Mouse (Mus musculus): ENCODE results near the gene Fam53b. TPM values are rescaled to one million over a fixed set of nuclear protein-coding genes. Genes with fewer than 3 reads are reported as not detected.
A peak's percentile ranks its signal among the peaks of the same experiment; 100 is the strongest.

The Fam53b gene
- total RNA-seq, 4 experiments from 2014 or later: 57.0 to 68.5 (median 63.4) TPM

- no peak for DNase-seq (ENCODE audit: low spot score in 2 of 2)
Measured at GRCm38 (mm10) chr7:132767233-132767998, 46.3 kb downstream of the Fam53b start.

GRCm38 (mm10) chr7:132766235-132766871 is 47.3 kb downstream of the Fam53b start:
- no peak for DNase-seq (ENCODE audit: low spot score in 2 of 2)

GRCm38 (mm10) chr7:132765629-132766186 is 48.0 kb downstream of the Fam53b start:
- no peak for DNase-seq (ENCODE audit: low spot score in 2 of 2)

- no peak for DNase-seq (ENCODE audit: low spot score in 2 of 2)
Measured at GRCm38 (mm10) chr7:132764896-132765491, 48.7 kb downstream of the Fam53b start.

DNA sequence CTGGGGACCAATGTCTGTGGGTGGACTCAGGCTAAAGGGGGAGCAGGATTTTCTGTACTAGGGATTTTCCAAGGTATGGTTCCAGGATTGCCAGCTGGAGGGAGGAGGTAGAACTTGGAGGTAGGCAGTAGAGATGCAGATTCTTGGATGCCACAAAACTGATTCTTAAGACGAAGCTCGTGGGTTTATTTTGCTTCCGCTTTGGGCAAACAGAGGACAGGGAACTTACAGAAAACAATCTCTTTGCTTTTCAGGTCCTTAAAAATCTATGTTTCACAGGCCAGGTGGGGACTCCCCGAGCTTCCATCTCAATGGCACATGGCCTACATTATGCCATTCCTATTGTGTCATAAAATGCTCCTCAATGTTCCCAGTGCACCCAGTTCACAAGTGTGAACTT is 49.4 kb downstream of the Fam53b start:
- no peak for DNase-seq (ENCODE audit: low spot score in 2 of 2)

DNA sequence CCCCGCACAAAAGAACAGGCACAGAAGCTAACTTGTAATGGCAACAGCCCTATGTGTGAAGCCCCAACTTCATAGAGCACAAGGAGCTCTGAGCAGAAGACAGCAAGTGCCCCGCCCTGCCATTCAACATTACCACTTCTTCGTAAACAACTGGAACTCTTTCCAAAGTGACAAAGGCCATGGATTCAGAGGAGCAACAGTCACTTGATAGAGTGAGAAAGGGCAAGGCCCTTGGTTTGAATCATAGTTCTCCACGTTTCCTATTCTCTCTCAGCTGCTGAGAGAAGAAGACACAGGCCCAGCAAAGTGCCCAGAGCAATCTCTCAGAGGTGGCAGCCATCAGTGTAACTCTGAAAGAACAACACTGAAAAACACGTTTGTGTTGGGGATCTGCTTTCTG is 49.8 kb downstream of the Fam53b start:
- no peak for DNase-seq (ENCODE audit: low spot score in 2 of 2)

DNA sequence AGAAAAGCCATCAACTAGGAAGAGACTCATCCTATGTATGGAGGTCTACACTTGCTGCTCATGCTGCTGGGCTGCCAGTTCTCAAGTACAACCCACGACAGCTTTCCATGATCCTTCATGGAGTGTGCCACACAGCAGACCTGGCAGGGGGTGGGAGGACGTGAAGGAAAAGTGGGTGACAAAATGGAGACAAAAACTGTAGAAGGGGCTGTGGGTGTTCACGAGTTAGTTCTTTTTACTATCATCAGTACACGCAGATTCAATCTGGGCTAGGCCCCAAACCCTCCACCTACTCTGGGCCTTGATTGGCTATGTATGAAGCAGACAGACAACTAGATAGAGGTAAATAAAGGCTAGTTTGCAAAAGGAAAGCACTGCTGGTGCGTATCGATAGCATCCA is 50.3 kb downstream of the Fam53b start:
- peak in 1 of 2 experiments; percentile 82 for DNase-seq (ENCODE audit: low spot score in 2 of 2)

DNA sequence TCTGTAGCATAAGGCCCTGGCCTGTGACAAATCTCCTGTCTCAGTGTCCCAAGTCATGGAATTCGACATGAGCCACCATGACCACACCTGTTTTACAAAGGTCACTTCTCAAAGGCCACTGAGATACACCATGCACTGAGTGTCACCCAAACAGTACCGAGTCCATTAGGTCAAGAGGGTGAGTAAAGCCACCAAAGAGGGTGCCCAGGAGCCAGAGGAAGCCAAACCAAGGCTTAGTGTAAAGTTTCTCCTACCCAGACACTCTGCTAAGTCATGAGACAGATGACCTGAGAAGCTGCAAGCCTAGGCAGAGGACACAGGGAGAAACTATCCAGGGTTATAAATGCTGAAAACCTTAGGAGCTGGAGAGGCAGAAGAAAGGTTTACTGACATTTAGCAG is 52.3 kb downstream of the Fam53b start:
- DNase-seq (ENCODE audit: low spot score in 2 of 2): no peak

GRCm38 (mm10) chr7:132760589-132761180 is 53.0 kb downstream of the Fam53b start:
- no peak for DNase-seq (ENCODE audit: low spot score in 2 of 2)

DNA sequence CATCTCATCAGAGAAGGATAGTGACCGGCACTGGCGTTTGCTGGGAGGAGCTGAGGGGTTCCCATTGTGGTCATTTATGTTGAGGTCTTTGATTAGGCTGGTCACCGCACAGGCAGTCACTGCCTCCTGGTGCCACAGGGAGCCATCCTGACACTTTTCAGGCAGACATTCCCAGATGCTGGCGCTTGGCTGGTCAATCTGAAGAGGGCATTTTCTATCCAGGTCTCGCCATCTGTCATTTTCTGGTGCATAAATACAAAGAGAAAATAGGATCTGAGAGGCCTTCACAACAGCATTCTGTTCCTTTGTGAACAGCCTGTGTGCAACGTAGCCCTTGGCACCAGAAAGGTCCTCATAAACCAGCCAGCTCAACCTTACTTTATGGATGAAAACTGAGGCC is 53.8 kb downstream of the Fam53b start:
- DNase-seq (ENCODE audit: low spot score in 2 of 2): no peak

DNA sequence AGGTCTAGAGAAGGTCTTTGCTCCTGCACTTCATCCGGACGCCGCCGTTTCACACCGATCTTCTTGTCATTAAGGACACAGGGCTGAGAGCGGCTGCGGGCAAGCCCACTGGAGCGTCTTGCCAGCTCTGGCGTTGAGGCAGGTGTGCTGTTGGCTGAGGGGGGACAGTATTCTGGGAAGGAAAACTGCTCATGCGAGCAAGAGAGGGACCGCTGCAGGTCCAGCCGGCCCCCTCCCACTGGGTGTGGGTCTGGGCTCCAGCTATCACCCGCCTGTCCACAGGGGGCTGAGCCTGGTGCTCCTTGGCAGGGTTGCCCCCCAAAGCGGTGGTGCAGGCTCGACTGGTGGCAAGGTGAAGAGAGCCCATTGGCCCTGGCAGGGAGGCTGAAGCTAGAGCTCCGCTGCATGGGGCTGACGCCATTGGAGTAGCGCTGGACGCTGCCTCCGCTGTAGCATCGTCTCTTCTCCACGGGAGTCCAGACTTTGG is 54.2 kb downstream of the Fam53b start:
- DNase-seq (ENCODE audit: low spot score in 2 of 2): no peak

GRCm38 (mm10) chr7:132758875-132759274 is 54.8 kb downstream of the Fam53b start:
- DNase-seq (ENCODE audit: low spot score in 2 of 2): no peak

DNA sequence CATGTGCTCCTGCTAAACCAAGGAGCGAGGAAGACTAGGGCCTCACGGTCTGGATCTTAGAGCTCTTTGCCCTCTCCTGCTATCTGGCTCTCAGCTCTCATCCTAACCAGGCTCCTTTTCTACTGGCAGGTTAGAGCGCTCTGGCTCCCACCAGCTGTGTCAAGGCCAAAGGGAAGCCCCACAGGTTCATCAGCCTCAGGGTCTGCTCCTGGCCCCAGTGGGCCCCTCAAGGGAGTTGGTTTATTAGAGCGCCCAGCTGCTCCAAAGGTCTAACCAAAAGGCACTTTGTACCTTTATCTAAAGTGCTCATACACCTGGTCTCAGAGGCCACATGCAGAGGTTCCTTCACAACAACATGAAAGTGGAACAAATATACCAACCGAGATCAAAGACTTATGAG is 57.4 kb downstream of the Fam53b start:
- no peak for DNase-seq (ENCODE audit: low spot score in 2 of 2)

DNA sequence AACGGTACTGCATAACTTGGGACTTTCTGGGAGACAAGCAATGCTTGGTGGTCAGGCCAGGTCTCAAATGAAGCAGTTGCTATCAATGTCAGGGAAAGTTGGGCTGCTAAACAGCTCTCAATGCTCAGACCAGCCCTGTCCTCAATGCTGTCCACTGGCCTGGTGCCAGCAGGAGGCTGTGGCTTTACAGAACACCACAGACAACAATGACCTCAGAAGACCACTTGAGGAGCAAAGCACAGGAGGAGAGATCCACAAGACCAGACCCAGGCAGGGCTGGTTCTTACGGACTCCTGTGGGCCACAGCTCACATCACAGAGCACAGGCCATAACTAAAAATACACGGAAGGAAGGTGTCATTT is 59.3 kb downstream of the Fam53b start:
- no peak for DNase-seq (ENCODE audit: low spot score in 2 of 2)

DNA sequence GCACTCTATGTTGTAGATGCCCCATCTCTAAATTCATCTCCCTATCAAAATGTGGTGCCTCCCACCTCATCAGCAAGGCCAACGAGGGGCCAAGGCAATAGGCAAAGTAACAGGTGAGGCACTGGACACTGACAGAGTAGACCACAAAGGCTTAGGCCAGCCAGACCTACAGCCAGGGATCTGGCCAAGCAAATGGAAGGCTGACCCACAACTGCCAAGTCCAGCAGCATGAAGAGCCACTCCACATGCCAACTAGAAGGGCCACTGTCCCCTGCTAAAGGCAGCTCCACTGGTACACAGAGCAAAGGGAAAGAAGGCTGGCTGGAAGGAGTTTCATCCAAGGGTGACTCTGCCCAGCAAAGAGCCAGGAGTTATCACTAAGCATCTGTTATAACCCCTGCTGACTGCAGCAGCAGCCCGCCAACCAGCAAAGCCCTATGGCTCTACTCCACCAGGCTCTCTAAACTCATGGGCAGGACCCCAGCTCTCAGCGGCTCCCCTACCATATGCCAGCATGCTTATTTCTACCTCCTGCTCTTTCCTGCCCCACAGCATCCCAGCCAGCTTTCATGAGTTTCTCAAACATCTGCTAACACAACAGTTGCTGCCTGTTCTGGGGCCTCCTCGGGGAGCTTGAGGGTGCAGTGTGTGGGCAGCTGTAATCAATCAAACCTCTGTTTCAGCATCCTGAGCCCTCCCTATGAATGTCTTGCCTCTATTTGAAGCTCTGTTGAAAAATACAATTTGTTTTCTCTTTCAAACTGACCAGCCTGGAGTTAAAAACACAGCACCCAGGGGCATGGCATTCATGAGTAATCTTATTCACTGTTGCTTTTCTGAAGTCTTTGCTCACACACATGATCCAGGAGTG is 59.9 kb downstream of the Fam53b start:
- DNase-seq (ENCODE audit: low spot score in 2 of 2): no peak

GRCm38 (mm10) chr7:132751716-132752115 is 62.0 kb downstream of the Fam53b start:
- no peak for DNase-seq (ENCODE audit: low spot score in 2 of 2)

DNA sequence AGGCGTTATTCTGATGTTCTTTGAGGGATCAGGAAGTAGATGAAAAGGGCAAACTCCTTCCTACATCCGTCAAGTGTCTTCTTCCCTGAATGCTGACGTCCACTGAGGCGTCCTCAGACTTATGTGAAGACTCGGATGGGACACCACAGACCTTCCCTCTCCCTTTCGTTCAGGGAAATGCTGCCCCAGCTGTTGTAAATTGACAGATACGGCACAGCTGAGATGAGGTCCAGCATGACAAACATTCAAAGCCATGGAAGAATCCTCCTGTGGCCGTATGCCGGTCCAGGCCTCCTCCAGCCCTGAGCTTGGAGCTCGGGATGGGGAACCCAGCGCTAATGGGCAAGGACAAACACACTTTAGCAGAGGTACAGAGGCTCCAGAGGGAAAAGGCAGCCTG is 64.2 kb downstream of the Fam53b start:
- no peak for DNase-seq (ENCODE audit: low spot score in 2 of 2)

- DNase-seq (ENCODE audit: low spot score in 2 of 2): no peak
Measured at GRCm38 (mm10) chr7:132748076-132748769, 65.5 kb downstream of the Fam53b start.

- DNase-seq (ENCODE audit: low spot score in 2 of 2): no peak
Measured at GRCm38 (mm10) chr7:132747096-132747495, 66.6 kb downstream of the Fam53b start.

DNA sequence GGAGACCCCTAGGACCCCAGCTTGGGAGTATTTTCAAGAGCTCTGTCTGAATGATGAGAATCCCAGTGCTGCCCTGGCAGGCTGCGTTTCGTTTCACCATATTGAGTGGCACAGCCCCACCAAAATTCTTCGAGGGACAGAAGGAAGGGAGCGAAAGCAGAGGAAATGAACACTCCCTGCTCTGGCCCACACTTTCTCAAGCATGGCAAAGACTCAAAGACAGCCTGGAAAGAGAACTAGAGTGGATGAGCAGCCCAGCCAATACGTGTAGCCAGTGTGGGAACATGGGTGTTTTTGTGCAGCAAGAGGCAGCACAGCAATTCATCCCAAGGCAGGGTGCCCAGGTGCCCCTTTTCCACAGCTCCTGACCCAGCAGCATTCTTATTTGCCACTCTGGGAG is 70.8 kb downstream of the Fam53b start:
- DNase-seq (ENCODE audit: low spot score in 2 of 2): no peak
